Mouse (Mus musculus) intestine, postnatal 0 days (tissue): Measurements from ENCODE around the gene Eftud2. TPM values are rescaled to one million over a fixed set of nuclear protein-coding genes. Genes with fewer than 3 reads are reported as not detected.

Source experiments
- ATAC-seq: fragments of 200-750 bp; cut with Nextera tagmentation; 2 replicates; pipeline ENCODE4 v1.8.0; 2017; ENCODE audit warnings: mild to moderate bottlenecking, moderate TSS enrichment, moderate library complexity
- H3K27ac ChIP-seq: fragments of 300-500 bp; sonication (generic); 2 replicates; pipeline ENCODE4 v1.5.1; 2014; ENCODE audit warnings: mild to moderate bottlenecking, low read depth, low read length, moderate library complexity
- H3K27me3 ChIP-seq: fragments of 300-500 bp; sonication (generic); replicated peaks from 2 replicates; pipeline ENCODE4 v1.6.1; 2014; ENCODE audit warnings: low read length, mixed read lengths; ENCODE audit not compliant: control insufficient read depth, insufficient read depth
- H3K36me3 ChIP-seq: fragments of 300-500 bp; sonication (generic); 2 replicates; pipeline ENCODE4 v1.6.1; 2014; ENCODE audit warnings: mild to moderate bottlenecking, moderate library complexity; ENCODE audit not compliant: control insufficient read depth, insufficient read depth
- H3K4me1 ChIP-seq: fragments of 300-500 bp; sonication (generic); replicated peaks from 2 replicates; pipeline ENCODE4 v1.6.1; 2014; ENCODE audit warnings: antibody characterized with exemption, low read length, mixed read lengths; ENCODE audit not compliant: control insufficient read depth, insufficient read depth
- H3K4me2 ChIP-seq: fragments of 300-500 bp; sonication (generic); replicated peaks from 2 replicates; pipeline ENCODE4 v1.6.1; 2014; ENCODE audit warnings: low read depth, mild to moderate bottlenecking, moderate library complexity
- H3K4me3 ChIP-seq: fragments of 300-500 bp; sonication (generic); 2 replicates; pipeline ENCODE4 v1.5.1; 2014; ENCODE audit warnings: low read depth, low read length
- H3K9ac ChIP-seq: fragments of 300-500 bp; sonication (generic); 2 replicates; pipeline ENCODE4 v1.6.1; 2014; ENCODE audit warnings: mild to moderate bottlenecking, low read depth, low read length
- H3K9me3 ChIP-seq: fragments of 300-500 bp; sonication (generic); 2 replicates; pipeline ENCODE4 v1.6.1; 2016; ENCODE audit warnings: mixed run types; ENCODE audit not compliant: control insufficient read depth
- CTCF ChIP-seq: sonication (generic); IDR thresholded peaks from 2 replicates; pipeline ENCODE4 v1.5.1; 2016; ENCODE audit warnings: low read depth, mild to moderate bottlenecking, control low read depth, antibody characterized with exemption, moderate library complexity
- WGBS: fragments of 180-500 bp; shearing (Covaris S2); extraction: QIAGEN DNeasy Blood & Tissue Kit; methylation state at CpG from one replicate; pipeline ENCODE4 v1.1.7; 2014; 5-methylcytosine and 5-hydroxymethylcytosine counted together
- polyA plus RNA-seq: library from polyadenylated mRNA; unstranded; fragments of >200 nt; fragmentation: Nextera tagmentation; extraction: Ambion mirVana; gene quantifications from 2 replicates; pipeline ENCODE4 v1.2.1, GENCODE M21; 2015

Gene Eftud2
- polyA plus RNA-seq, 1 experiment from 2014 or later, result 50.9 TPM

DNA sequence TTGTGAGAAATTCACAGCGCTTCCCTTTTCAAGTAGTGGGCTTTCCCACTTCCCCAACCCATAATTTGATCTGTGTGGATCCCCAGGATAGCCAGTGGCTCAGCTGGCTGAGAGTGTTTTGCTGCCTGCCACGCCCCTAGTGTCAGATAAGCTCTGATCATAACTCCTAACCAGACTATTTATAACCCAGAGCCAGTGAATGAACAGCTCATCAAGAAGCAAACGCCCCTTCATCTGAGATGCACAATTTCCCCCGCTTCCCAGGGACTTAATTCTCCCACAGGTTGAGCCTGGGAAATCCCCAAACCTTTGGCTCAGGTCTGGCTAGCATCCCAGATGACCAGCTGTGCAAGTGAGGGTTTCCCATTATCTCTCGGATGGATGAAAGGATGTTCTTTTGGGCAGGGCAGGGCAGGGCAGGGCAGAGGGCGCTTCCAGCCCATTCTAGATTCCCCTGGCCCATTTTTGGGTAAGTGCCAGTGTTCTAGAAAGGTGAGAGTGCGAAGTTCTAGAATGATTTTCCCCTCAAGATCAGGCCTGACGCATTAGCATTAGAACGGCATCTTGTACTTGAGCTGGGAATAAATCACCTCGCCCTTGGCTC, 3.9 kb upstream of the Eftud2 start, which contains the start of gene Fam187a:
Gene Fam187a (plus strand): TSS at position 554 of the 604 bp plus-strand sequence.
- 42% methylated on average over 10 of the region's 10 CpGs for WGBS
- no peak for ATAC-seq
- Histone ChIP-seq H3K4me1 (no peaks in the 10 kb centered on the region), H3K27ac (no peak within 1 kb of the TSS), H3K9me3 (no peaks in the 10 kb centered on the region), H3K36me3 (no peaks in the 10 kb centered on the region), H3K9ac (no peak within 1 kb of the TSS), H3K4me2 (no peak within 1 kb of the TSS), H3K27me3 (no peaks in the 10 kb centered on the region), H3K4me3 (no peak within 1 kb of the TSS)
- TF ChIP-seq CTCF, result no peak

DNA sequence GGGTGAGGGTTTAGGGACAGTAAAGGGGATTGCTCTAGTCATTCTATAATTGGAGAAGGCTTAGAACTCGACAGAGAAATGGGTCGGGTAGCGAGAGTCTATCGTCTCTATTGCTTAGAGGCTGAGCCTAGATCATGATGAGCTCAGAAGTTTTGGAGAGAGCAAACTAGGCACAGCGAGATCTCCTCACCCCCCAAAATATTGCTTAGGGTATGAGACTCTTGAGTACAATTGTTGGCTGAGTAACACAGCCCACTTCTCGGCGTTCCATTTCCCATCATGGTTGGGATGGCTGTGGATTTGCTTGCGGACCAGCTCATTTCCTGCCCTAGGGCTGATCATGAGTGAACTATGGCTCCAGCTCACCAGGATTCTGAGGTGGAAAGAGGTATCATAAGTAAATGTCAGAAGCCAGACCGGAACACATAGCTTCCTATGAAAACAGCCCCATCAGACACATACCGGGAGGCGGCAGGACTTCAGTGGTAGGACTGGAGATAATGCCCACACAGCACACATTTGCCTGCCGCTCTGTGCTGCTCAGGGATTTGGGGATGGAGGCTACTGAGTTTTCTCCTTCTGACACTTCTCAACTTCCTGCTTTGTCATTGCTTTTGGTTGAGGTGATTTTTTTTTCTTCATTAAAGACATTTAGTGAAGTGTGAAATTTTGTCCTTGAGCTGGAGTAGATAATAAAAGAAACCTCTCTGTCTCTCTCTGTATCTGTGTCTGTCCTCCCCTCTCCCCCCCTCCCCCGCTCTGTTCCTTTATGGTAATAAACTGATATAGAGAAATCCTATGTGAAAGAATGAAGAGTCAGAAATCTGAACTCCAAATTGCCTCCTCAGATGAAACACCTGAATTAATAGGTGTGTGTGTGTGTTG, 771 bp upstream of the Eftud2 start:
- Histone ChIP-seq H3K27ac (no peak overlapping the region), H3K9me3 (no peaks in the 10 kb centered on the region), H3K9ac (peak overlapping the region; percentile 70), H3K4me2 (peak overlapping the region; percentile 86), H3K4me1 (no peaks in the 10 kb centered on the region), H3K27me3 (no peaks in the 10 kb centered on the region), H3K36me3 (peaks cover 12% of the 10 kb centered on the region), H3K4me3 (peak overlapping the region; percentile 70)
- ATAC-seq, result peak; percentile 13; the same call in 1 of the 2 replicates
- TF ChIP-seq CTCF, result no peak
- 14% methylated on average over 13 of the region's 13 CpGs for WGBS

DNA sequence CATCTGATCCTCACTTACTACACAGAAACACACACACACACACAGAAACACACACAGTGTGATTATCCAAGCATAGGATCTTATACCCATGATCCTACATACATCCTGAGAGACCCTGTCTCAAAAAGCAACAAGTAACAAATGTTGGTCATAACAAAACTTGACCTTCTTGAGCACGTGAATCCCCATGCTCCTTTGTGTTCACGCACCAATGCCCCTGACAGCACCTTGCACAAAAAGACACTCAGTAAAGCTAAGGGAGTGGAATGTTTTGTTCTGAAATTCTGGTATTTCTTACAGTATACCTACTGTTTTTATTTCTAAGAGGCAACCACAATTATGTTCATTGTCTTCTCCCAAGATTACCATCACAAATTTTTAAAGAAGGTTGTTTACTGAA, 1.2 kb downstream of the Eftud2 start:
- Histone ChIP-seq H3K9ac (no peak overlapping the region), H3K4me3 (no peak overlapping the region)

DNA sequence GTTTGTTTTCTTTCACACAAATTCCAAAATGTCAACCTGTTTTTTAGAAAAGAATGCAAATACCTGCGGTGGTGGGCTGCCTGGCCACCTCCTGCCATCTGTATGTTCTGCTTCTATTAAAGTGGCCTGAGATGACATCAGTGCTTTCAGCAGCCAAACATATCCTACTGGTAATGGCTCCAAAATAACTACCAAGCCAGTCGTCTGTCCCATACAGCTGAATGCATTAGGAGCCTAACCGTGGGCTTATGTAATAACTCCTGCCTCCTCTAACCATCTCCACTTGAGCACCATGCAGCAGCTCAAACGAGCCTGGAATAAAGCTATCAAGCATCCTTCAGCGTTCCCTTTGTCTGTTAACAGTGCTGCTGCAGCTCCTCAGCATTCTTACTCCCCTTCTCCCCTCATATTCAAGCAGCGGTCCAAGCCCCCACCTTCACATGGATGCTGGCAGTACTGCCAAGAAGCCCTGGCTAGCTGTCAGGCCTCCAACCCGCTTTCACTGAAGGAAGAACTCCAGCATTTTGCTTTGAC, 5.9 kb downstream of the Eftud2 start:
- Histone ChIP-seq H3K4me1 (no peaks in the 10 kb centered on the region), H3K36me3 (peaks cover 42% of the 10 kb centered on the region), H3K4me3 (no peak overlapping the region), H3K9ac (no peak overlapping the region), H3K9me3 (no peaks in the 10 kb centered on the region), H3K4me2 (no peak overlapping the region), H3K27ac (no peak overlapping the region), H3K27me3 (no peaks in the 10 kb centered on the region)
- WGBS, result 91% methylated on average over 7 of the region's 7 CpGs
- TF ChIP-seq CTCF, result no peak
- ATAC-seq, result no peak

More for the DNA sequence above, 1.2 kb downstream of the Eftud2 start:
- 75% methylated on average over 2 of the region's 2 CpGs for WGBS
- no peak overlapping the region for H3K27ac ChIP-seq
- no peaks in the 10 kb centered on the region for H3K9me3 ChIP-seq
- no peaks in the 10 kb centered on the region for H3K4me1 ChIP-seq
- H3K27me3 ChIP-seq, result no peaks in the 10 kb centered on the region
- TF ChIP-seq CTCF, result no peak
- no peak for ATAC-seq
- no peak overlapping the region for H3K4me2 ChIP-seq
- H3K36me3 ChIP-seq, result peaks cover 25% of the 10 kb centered on the region

DNA sequence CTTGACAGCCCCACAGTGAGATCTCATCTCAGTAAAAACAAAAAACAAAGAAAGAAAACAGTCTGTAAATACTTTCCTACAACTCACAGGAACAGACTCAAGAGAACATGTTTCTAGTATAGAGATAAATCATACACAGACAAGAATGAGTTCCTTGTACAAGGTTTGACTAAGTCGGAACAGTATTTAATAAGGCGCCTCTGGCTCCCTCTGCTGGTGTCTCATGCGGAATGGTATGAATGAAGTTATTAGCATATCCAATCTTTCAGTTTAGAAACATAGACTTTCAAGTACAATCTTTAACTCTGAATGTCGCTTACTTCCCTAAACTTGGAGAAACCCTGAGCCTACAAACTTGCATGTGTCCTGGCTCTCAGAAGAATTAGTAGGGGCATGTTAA, 16.5 kb downstream of the Eftud2 start:
- Histone ChIP-seq H3K27me3 (no peaks in the 10 kb centered on the region), H3K4me2 (no peak overlapping the region), H3K9me3 (no peaks in the 10 kb centered on the region), H3K36me3 (peaks cover 72% of the 10 kb centered on the region), H3K9ac (no peak overlapping the region), H3K27ac (no peak overlapping the region), H3K4me3 (no peak overlapping the region), H3K4me1 (no peaks in the 10 kb centered on the region)
- 32% methylated on average over 4 of the region's 4 CpGs for WGBS
- peak; percentile 82 for TF ChIP-seq CTCF
- ATAC-seq, result no peak

DNA sequence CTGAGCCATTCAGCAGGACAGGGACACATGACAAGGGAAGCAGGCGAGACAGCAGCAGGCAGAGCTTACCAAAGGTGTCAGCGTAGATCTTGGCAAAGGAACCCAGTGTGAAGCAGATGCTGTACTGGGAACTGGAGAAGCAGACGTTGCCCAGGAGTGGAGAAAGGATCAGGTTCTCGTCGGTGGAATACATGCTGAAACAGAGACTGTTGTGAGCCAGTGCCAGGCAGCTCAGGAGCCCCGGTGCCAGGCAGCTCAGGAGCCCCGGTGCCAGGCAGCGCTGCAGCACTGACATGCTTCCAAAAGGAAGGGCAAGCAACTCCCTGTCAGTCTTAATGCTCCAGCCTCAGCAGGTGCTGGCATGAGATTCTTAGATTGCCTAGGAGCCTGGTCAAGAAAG, 20.9 kb downstream of the Eftud2 start:
- no peak for TF ChIP-seq CTCF
- H3K27ac ChIP-seq, result no peak overlapping the region
- H3K4me3 ChIP-seq, result no peak overlapping the region
- no peaks in the 10 kb centered on the region for H3K27me3 ChIP-seq
- WGBS, result 90% methylated on average over 8 of the region's 8 CpGs
- H3K9ac ChIP-seq, result no peak overlapping the region
- no peaks in the 10 kb centered on the region for H3K4me1 ChIP-seq
- no peak overlapping the region for H3K4me2 ChIP-seq
- H3K9me3 ChIP-seq, result no peaks in the 10 kb centered on the region
- H3K36me3 ChIP-seq, result peaks cover 76% of the 10 kb centered on the region
- no peak for ATAC-seq
